Mouse (Mus musculus) monocyte, adult 2 months (primary cell): ENCODE results near the gene Tmem45b.

Source experiments
- DNase-seq, 2 experiments: peaks; one replicate each; pipeline ENCODE4 v3.0.0; 2022; ENCODE audit warnings: low spot score in 2 of 2, low read depth in 1 of 2

The Tmem45b gene

GRCm38 (mm10) chr9:31405217-31405616 is 59.0 kb downstream of the Tmem45b start:
- no peak for DNase-seq

GRCm38 (mm10) chr9:31404311-31404710 is 60.0 kb downstream of the Tmem45b start:
- no peak for DNase-seq

- DNase-seq: peak in 1 of 2 experiments; percentile 40
Measured at GRCm38 (mm10) chr9:31400441-31400840, 63.8 kb downstream of the Tmem45b start.

DNA sequence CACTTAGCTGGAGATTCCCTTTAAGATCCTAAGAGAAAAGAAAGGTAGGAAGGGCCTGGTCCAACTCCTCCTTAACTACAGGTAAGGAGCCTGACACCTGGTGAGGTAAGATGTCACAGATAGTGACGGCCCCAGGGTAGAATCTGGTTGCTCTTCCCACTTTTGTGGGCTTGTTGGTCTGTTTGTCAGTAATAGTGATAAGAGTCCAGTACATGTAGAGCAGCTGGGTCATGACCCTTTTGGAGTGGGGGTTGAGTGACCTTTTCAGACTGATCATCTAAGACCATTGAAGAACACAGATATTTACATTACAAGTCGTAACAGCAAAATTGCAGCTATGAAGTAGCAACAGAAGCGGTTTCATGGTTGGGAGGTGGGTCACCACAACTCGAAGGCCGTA is 77.1 kb downstream of the Tmem45b start:
- no peak for DNase-seq

DNA sequence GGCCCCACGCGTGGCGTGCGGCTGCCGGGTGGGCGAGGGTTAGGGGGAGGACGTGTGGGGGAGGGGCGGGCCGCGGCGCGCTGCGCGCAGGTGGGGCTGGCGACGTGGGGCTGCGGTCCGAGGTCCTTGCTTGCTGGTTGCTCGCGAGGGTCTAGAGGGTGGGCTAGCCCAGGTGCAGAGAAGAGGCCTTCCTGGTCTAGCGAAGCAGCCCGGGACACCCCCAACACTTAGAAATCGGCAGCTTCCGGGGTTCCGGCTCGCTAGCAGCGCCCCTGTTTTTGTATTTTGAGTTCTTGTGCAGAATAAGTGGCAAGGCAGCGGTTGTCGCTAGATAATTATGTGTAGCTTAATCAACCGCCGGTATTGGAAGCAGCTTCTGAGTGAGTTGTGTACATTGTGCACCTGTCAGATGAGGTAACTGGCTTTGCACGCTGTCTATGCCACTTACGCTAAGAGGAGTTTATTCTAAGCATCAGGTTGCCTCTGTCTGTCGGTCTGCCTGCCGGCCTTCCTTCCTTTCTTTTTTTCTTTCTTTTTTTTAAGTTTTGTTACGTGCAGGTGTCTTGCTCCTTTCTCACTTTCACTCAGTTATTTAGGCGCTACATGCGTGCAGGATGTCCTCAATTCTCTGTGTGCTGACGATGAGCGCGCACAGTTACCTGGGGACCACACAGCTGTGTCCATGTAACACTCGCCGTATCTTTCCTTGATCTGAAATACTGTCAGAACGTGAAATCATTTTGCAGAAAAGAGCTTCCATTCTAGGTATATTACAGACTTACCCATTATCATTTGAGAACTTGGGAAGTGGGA is 77.7 kb downstream of the Tmem45b start:
- no peak for DNase-seq

GRCm38 (mm10) chr9:31385947-31386354 is 78.3 kb downstream of the Tmem45b start, which contains the start of gene Nfrkb:
Nfrkb (plus strand) TSS chr9:31386192.
- peak; percentile 80 to 87 for DNase-seq

DNA sequence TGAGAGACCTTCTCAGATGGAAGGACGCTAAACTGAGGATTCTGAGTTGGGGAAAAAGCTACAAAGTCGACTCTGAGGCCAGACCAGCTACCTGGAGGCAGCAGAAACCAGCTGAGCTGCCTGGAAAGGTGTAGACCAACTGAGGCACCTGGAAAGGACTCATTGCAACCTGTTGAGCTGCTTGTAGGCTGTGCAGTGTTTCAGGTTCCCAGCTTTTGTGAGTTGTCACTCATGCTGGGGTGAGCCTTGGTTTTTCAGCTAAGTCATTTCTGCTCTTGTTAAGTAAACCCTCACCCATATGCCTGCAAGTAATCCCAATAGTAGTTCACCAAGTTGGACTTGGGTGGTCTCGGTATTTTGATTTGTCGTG is 78.8 kb downstream of the Tmem45b start:
- no peak for DNase-seq

GRCm38 (mm10) chr9:31384786-31385499 is 79.3 kb downstream of the Tmem45b start:
- no peak for DNase-seq

- no peak for DNase-seq
Measured at GRCm38 (mm10) chr9:31376661-31377060, 87.6 kb downstream of the Tmem45b start.
